Mouse (Mus musculus): Measurements from ENCODE around the gene Smg1. TPM values are rescaled to one million over a fixed set of nuclear protein-coding genes. Genes with fewer than 3 reads are reported as not detected.
A peak's percentile ranks its signal among the peaks of the same experiment; 100 is the strongest.

The Smg1 gene
- total RNA-seq, 2 experiments from 2014 or later, result 66.7 to 76.8 TPM

DNA sequence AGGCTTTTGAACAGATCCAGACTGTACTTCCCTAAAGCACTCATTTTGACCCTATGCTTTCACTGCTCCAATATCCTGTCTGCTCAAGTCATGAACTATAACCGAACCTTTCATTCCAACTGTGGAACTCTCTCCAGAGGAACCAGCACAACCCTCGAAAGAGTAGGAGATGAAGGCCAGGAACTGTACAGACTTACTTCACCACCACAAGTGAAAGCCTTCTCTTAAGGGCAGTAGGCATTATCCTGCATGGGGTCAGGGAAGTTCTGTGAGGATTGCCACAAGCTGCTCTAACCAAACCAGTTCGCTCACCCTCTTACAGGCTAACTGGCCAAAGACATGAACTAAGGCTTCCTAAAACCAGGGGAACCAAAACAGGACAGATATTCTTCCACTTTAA is 132.3 kb downstream of the Smg1 start:
- no peak for DNase-seq (ENCODE audit: low spot score in 2 of 2)

DNA sequence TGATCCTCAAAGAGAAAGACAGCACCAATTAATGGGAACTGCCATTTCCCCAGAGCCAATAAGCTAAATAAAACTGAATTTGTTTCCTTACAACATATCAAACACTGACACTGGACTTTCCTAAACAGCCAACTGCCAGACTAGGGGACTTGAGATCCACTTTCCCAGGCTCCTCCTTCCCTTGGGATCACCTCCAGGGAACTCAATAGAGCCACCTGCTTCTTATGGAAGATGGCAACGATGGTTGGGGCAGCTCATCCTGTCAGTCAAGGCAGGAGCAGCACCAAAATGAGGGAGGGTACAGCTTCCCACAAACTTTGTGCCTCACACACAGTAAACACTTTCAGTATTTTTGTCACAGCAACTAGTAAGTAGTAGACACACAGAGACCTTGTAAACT is 135.8 kb downstream of the Smg1 start:
- no peak for DNase-seq (ENCODE audit: low spot score in 2 of 2)

DNA sequence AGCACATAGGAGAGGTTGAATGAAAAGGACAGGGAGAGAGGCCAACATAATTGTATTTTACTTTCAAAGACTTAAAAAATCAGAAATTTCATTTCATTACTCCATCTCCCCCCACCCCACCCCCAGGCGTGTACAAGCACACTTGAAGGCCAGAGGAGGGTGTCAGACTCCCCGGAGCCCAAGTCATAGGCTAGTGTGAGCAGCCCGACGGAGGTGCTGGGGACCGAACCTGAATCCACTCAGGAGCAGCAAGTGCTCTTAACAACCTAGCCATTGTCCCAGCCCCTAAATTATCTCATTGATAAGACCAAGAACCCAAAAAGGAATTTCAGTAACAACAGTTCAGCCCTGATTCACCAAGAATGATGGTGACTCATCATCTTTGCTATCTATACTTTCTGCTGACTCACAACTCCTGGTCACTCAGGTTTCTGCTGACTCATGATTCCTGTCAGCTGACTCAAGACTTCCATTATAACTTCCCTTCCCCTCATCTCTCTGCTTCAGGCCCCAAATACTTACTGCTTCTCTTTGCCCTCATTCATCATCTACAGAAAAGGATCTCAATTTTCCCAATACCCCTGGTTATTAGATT is 138.9 kb downstream of the Smg1 start:
- no peak for DNase-seq (ENCODE audit: low spot score in 2 of 2)

DNA sequence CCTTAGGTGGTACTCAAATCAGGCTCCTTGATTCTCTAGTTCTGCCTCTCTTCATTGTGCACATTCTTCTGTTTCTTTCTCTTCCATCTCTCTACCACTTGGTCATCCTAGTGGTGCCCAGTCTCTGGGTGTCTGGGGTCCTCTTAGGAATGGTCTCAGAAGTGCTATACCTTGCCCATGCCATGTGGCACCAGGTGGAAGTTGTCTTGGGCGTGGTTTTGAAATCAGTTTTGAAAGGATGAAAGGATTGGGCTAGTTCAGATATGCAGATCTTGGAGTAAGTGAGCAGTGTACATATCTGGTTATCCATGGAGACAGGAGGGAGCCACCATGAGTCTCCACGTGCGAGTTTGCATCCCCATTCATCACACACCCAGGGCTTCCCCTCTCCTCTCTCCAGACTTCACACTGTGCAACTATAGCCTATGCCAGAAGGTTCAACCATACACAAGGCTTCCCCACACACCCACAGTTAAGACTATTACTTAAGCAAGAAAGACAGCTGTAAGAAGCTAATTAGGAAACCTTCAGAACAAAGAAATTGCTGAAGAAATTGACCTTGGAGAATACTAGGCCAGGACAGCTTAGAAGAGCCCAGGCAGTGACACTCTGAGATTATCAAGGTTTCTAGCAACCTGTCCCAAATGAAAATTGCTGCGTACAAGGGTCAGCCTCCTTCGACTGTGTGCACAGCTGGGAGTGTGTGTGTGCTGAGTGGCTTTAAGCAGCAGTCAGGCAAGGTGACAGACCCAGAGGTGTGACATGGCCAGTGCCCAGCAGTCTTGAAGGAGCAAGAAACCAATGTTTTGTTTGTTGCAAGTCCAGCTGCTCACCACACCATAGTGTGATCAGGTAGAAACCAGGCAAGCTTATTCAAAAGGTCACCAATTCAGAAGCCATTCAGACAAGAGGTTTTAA is 139.7 kb downstream of the Smg1 start:
- DNase-seq (ENCODE audit: low spot score in 2 of 2), result no peak

DNA sequence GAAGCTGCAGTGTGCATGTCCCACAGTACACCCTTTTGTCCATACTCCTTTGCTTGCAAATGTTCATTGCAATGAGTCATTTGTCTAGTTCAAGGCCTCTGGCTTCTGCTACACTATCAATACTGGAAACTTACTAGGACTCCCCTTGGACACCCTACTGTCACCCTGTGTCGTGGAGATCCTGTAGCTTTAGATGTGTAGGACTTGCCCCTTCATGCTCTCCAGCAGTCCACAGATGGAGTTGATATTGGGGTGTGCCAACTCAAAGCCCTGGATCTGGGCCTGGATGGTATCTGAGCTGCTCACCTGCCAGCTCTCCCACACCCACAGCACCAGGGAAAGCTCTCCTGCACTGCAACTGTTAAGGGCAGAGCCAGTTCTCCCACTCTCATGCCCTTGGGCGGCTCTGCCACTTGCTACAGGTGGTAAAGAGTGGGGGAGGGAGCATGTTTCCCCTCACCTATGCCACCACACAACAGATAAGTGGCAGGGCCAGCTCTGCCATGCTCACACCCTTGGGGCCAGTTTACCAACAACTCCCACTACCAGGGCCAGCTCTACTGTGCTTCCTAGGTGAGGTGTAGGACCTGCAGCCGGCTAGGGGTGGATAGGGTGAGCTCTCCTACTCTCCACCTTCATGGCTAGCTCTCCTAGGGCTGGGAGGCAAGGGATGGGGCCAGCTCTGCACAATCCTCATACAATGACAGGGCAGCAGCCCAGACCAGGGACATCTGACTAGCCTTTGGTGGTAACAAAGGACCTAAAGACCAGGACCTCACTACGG is 140.6 kb downstream of the Smg1 start:
- DNase-seq (ENCODE audit: low spot score in 2 of 2), result no peak

DNA sequence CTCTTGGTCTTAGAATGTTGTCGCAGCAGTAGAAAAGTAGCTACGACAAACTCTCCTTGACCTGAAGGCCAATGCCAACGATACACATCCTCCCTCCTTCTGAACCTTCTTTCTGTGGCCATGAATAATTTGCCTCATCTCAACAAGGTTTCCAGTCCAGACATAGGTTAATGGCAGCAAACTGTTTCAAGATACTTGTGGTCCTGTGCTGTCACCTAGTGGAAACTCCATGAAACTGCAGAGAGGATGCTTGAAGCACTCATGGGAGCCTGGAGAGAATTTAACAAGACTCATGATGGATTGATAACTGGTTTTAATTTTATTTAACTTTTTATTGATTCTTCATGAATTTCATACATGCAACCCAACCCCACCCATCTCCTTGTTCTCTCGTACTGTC is 141.2 kb downstream of the Smg1 start:
- peak; percentile 43 to 57 for DNase-seq (ENCODE audit: low spot score in 2 of 2)

DNA sequence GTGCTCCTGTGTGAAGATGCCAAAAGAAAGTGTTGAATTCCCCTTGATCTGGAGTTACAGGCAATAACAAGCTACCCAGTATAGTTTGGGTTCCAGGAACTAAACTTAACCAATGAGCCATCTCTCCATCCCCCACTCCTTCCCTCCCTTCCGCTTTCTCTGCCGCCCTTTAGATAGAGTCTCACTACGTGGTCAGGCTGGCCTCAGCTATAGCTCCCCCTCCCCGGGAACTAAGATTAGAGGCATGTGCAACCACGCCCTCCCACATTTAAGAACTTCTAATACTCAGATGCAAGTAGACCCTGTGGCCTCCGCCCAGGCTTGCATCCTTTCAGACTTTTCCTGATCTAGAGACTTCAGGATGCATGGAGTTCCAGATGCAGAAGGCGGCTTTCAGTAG is 145.9 kb downstream of the Smg1 start:
- DNase-seq (ENCODE audit: low spot score in 2 of 2), result no peak

Other genes starting within 250 kb of the Smg1 start
- gene Rps15a, start 127.5 kb downstream of the Smg1 start, total RNA-seq (2021), result 100 to 1,000 TPM; 514 TPM
- 100 to 1,000 TPM; 225 to 227 TPM for gene Arl6ip1, start 114.0 kb downstream of the Smg1 start, total RNA-seq (2021)
- gene Syt17, start 204.6 kb upstream of the Smg1 start, total RNA-seq (2021), result 10 to 100 TPM; 45.9 to 49.3 TPM
- gene Itpripl2, start 248.3 kb upstream of the Smg1 start, total RNA-seq (2021), result 1 to 10 TPM; 4.0 TPM

Measured in layer of hippocampus, postnatal 10 days (tissue).